Mouse (Mus musculus) cerebellum, adult 2 months (tissue): ENCODE data around the gene Opalin.

Experiments
- CTCF ChIP-seq: fragments of 200-500 bp; IDR thresholded peaks from 2 replicates; pipeline ENCODE4 v1.5.1; 2011; ENCODE audit warnings: low read depth, mild to moderate bottlenecking, control low read depth, low read length, moderate library complexity, borderline replicate concordance; ENCODE audit not compliant: insufficient read depth
- POLR2A ChIP-seq: fragments of 200-500 bp; IDR thresholded peaks from 2 replicates; pipeline ENCODE4 v1.6.1; 2011; ENCODE audit warnings: low read length, control low read depth, borderline replicate concordance; ENCODE audit not compliant: insufficient read depth

- TF ChIP-seq CTCF (no peak), POLR2A (no peak)
Observed at GRCm38 (mm10) chr19:41118346-41118745, 41.4 kb upstream of the Opalin start.
